Mouse (Mus musculus) midbrain, embryonic 11.5 days (tissue): ENCODE measurements at regions not wholly inside any gene's neighbourhood (a gene's known extent, or its start where the extent isn't known, plus 50 kb on each side); places are given as distances from the start of the nearest gene placed in this dataset.

Experiments
- ATAC-seq: fragments of 200-750 bp; cut with Nextera tagmentation; 2 replicates; pipeline ENCODE4 v1.8.0; 2017; ENCODE audit warnings: moderate TSS enrichment, moderate library complexity; ENCODE audit not compliant: low FRiP score
- DNase-seq: peaks from one replicate; pipeline ENCODE4 v3.0.0; 2015; ENCODE audit warnings: low spot score; ENCODE audit errors: missing footprints
- H3K27ac ChIP-seq: fragments of 300-500 bp; sonication (generic); 2 replicates; pipeline ENCODE4 v1.5.1; 2014; ENCODE audit warnings: low read depth, low read length
- H3K27me3 ChIP-seq: fragments of 300-500 bp; sonication (generic); 2 replicates; pipeline ENCODE4 v1.6.1; 2014; ENCODE audit warnings: mild to moderate bottlenecking, low read length, moderate library complexity, mixed read lengths; ENCODE audit not compliant: control insufficient read depth, insufficient read depth
- H3K36me3 ChIP-seq: fragments of 300-500 bp; sonication (generic); 2 replicates; pipeline ENCODE4 v1.6.1; 2014; ENCODE audit warnings: mild to moderate bottlenecking, low read length, moderate library complexity, mixed read lengths; ENCODE audit not compliant: control insufficient read depth, insufficient read depth
- H3K4me1 ChIP-seq: fragments of 300-500 bp; sonication (generic); 2 replicates; pipeline ENCODE4 v1.6.1; 2014; ENCODE audit warnings: low read length; ENCODE audit not compliant: control insufficient read depth, insufficient read depth
- H3K4me2 ChIP-seq: fragments of 300-500 bp; sonication (generic); 2 replicates; pipeline ENCODE4 v1.6.1; 2014; ENCODE audit warnings: mild to moderate bottlenecking, moderate library complexity
- H3K4me3 ChIP-seq: fragments of 300-500 bp; sonication (generic); 2 replicates; pipeline ENCODE4 v1.5.1; 2014; ENCODE audit warnings: low read depth, low read length
- H3K9ac ChIP-seq: fragments of 300-500 bp; sonication (generic); 2 replicates; pipeline ENCODE4 v1.6.1; 2014; ENCODE audit warnings: low read length
- H3K9me3 ChIP-seq: fragments of 300-500 bp; sonication (generic); 2 replicates; pipeline ENCODE4 v1.6.1; 2016; ENCODE audit warnings: low read length; ENCODE audit not compliant: control insufficient read depth
- WGBS: fragments of 180-500 bp; shearing (Covaris S2); extraction: QIAGEN DNeasy Blood & Tissue Kit; methylation state at CpG from one replicate; pipeline ENCODE4 v1.1.7; 2014; 5-methylcytosine and 5-hydroxymethylcytosine counted together

DNA sequence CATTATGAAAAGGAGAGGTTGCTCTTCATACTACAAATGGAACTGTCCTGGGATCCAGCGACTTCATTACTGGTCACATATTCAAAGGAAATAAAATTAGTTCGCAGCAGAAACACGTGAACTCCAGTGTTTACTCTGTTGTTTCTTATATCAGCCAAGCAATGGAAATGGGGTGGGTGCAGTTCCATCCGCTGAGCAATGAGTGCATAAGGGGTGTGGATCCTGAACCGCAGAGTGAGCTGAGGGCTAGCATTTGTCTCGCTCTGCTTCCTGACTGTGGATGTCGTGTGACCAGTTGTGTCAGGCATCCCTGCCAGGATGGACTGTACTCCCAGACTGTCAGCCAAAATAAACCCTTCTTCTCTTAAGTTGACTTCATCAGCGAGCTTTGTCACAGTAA lies 80.0 kb upstream of the Smad1 start:
- Histone ChIP-seq H3K9ac (no peak overlapping the region), H3K9me3 (no peaks in the 10 kb centered on the region), H3K4me3 (no peak overlapping the region), H3K4me1 (no peaks in the 10 kb centered on the region), H3K4me2 (no peak overlapping the region), H3K27ac (no peak overlapping the region), H3K36me3 (no peaks in the 10 kb centered on the region), H3K27me3 (no peaks in the 10 kb centered on the region)
- no peak for ATAC-seq
- WGBS, result 91% methylated on average over 8 of the region's 8 CpGs
- no peak for DNase-seq

DNA sequence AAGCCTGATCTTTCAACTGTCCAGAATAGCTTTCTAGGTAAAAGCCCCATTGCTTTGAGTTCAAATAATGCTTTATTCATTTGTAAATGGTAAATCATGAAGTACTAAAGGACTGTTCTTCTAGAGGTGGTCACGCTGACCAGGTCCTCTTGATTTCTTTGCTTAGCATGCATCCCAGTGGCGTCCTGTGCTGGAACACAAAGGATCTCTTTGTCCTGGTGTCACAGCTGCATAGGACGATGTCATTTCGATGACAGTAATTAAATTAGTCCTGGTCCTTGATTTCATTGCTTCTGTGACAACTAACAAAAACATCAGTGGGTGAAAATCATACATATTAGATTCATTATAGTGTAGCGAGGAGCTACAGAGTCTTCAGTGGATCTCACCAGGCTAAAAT lies 76.7 kb upstream of the Smad1 start:
- Histone ChIP-seq H3K4me2 (no peak overlapping the region), H3K36me3 (no peaks in the 10 kb centered on the region), H3K27ac (no peak overlapping the region), H3K27me3 (no peaks in the 10 kb centered on the region), H3K9ac (no peak overlapping the region), H3K9me3 (no peaks in the 10 kb centered on the region), H3K4me1 (no peaks in the 10 kb centered on the region), H3K4me3 (no peak overlapping the region)
- ATAC-seq (no peak), DNase-seq (no peak)
- 60% methylated on average over 5 of the region's 5 CpGs for WGBS

DNA sequence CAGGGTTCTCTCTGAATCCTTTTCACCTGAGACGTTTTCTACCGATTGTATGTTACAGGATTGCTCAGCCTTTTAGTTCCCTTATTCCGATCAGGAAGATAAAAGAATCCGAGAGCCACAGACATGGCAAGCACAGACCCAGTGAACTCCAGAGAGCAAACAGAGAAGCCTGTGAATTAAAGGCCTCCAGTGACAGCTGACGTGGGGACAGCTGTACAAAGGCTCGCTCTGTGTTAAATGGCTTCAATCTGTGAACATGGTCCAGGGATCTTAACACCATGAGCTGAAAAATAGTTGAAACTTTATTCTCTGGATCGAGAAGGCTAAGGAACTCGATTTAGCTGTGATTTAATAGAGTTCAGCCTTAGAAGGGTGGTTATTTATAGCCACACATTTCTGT lies 75.4 kb upstream of the Smad1 start:
- Histone ChIP-seq H3K9ac (no peak overlapping the region), H3K4me2 (no peak overlapping the region), H3K9me3 (no peaks in the 10 kb centered on the region), H3K36me3 (no peaks in the 10 kb centered on the region), H3K4me1 (no peaks in the 10 kb centered on the region), H3K27me3 (no peaks in the 10 kb centered on the region), H3K27ac (no peak overlapping the region), H3K4me3 (no peak overlapping the region)
- DNase-seq (no peak), ATAC-seq (no peak)
- 77% methylated on average over 8 of the region's 8 CpGs for WGBS

DNA sequence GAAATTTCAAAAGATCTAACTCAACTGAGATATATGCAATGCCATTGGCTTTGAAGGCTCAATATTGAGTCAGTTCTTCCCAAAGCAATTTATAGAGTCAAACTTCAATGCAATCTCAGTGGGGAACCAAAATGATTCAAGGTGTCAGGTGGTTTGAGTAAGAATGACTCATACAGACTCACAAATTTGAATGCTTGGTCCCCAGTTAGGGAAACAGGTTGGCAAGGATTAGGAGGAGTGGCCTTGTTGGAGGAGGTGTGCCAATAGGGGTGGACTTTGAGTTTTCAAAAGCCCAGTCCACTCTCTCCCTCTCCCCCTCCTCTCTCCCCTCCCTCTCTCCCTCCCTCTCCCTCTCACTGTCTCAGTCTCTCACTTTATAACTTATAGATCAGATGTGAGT lies 52.8 kb upstream of the Smad1 start:
- Histone ChIP-seq H3K9me3 (no peaks in the 10 kb centered on the region), H3K36me3 (no peaks in the 10 kb centered on the region), H3K4me3 (no peak overlapping the region), H3K4me2 (no peak overlapping the region), H3K9ac (no peak overlapping the region), H3K27me3 (no peaks in the 10 kb centered on the region), H3K27ac (no peak overlapping the region), H3K4me1 (no peaks in the 10 kb centered on the region)
- DNase-seq, result no peak
- no peak for ATAC-seq

DNA sequence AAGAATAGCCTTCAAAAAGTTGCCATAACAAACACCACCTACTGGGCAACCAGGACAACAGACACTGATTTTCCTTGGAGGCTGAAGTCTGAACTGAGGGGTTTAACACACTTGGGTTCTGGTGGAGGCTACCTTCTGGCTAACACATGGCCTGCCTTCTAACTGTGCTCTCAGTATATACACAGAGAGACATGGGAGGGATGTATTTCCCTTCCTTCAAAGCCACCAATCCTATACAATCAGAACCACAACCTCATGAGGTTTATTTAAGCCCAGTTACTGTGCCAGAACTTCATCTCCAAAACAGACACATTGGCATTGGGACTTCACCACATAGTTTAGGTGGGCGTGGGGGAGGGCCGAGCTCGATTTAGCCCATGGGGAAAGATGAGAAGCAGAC lies 50.1 kb upstream of the Smad1 start:
- Histone ChIP-seq H3K9ac (no peak overlapping the region), H3K27ac (no peak overlapping the region), H3K4me2 (no peak overlapping the region), H3K9me3 (no peaks in the 10 kb centered on the region), H3K27me3 (no peaks in the 10 kb centered on the region), H3K4me3 (no peak overlapping the region), H3K36me3 (no peaks in the 10 kb centered on the region), H3K4me1 (no peaks in the 10 kb centered on the region)
- DNase-seq (no peak), ATAC-seq (no peak)
- 84% methylated on average over 3 of the region's 3 CpGs for WGBS
